Mouse (Mus musculus) spleen, adult 2 months (tissue): ENCODE results near the gene Gnb3.

Experiments used
- CTCF ChIP-seq: fragments of 200-500 bp; IDR thresholded peaks from 2 replicates; pipeline ENCODE4 v1.5.1; 2011; ENCODE audit warnings: mild to moderate bottlenecking, inconsistent platforms; ENCODE audit not compliant: insufficient read depth, insufficient read length, insufficient replicate concordance; ENCODE audit errors: extremely low read depth
- POLR2A ChIP-seq: fragments of 200-500 bp; IDR thresholded peaks from 2 replicates; pipeline ENCODE4 v1.6.1; 2011; ENCODE audit warnings: low read depth, low read length, inconsistent platforms

- TF ChIP-seq CTCF (peak; percentile 88; the same call in 1 of the 2 replicates), POLR2A (no peak)
Measured at GRCm38 (mm10) chr6:124847305-124847704, 7.2 kb upstream of the Gnb3 start.
